ENCODE assay signal across 24 mouse cellular contexts in genomic region chr12:34797389-34797788, GRCm38 (mm10).
DNase-seq lines count a peak whose midpoint lies in the region; ATAC-seq and TF ChIP-seq lines count a peak whose summit lies in the region.
"Had no signal": no experiment of that assay in that cellular context is flagged by ENCODE, and none has a peak within 500 bp of the region (broad histone marks: within the 10 kb centered on the region; RNA-seq: fewer than 3 reads in every experiment).

No protein-coding gene starts in this region.

- H3K27ac ChIP-seq in forebrain, embryonic 13.5 days = 0 out of 2 replicates have a peak overlapping the region, but pooled peaks have one; percentile 10
- H3K27ac ChIP-seq in forebrain, embryonic 10.5 days = no peak overlapping the region
- no peak overlapping the region for H3K27ac ChIP-seq in lung, postnatal 0 days (ENCODE audit: low read length)
- H3K27ac ChIP-seq: embryonic facial prominence, embryonic 12.5 days; forebrain, embryonic 12.5 days; heart, embryonic 10.5 days; heart, embryonic 15.5 days; hindbrain, embryonic 12.5 days had no signal

- H3K27me3 ChIP-seq in forebrain, embryonic 13.5 days = no peaks in the 10 kb centered on the region
- no peaks in the 10 kb centered on the region for H3K27me3 ChIP-seq in forebrain, embryonic 10.5 days (ENCODE audit: poor library complexity, severe bottlenecking)
- H3K27me3 ChIP-seq in lung, postnatal 0 days (replicated peaks; ENCODE audit: insufficient read depth, low read length) = no peaks in the 10 kb centered on the region
- H3K27me3 ChIP-seq: embryonic facial prominence, embryonic 12.5 days; forebrain, embryonic 12.5 days; heart, embryonic 15.5 days; hindbrain, embryonic 12.5 days had no signal

- H3K9ac ChIP-seq in forebrain, embryonic 13.5 days = no peak overlapping the region
- no peak overlapping the region for H3K9ac ChIP-seq in lung, postnatal 0 days (replicated peaks; ENCODE audit: low read depth)
- H3K9ac ChIP-seq: embryonic facial prominence, embryonic 12.5 days; forebrain, embryonic 12.5 days; heart, embryonic 15.5 days; hindbrain, embryonic 12.5 days had no signal

- no peak for ATAC-seq in forebrain, embryonic 13.5 days
- ATAC-seq in lung, postnatal 0 days = no peak
- ATAC-seq: CD4-positive, CD25-positive, alpha-beta regulatory T cell, adult 4 months; hindbrain, embryonic 16.5 days; inflammation-experienced regulatory T-cells, adult 6 months had no signal

- no peaks in the 10 kb centered on the region for H3K9me3 ChIP-seq in forebrain, embryonic 13.5 days (replicated peaks)
- no peaks in the 10 kb centered on the region for H3K9me3 ChIP-seq in forebrain, embryonic 10.5 days
- no peaks in the 10 kb centered on the region for H3K9me3 ChIP-seq in lung, postnatal 0 days (ENCODE audit: low read length)
- H3K9me3 ChIP-seq: embryonic facial prominence, embryonic 12.5 days; forebrain, embryonic 12.5 days; heart, embryonic 10.5 days; heart, embryonic 15.5 days; hindbrain, embryonic 12.5 days had no signal

- TF ChIP-seq EP300 in lung, postnatal 0 days (IDR thresholded peaks at IDR 0.05) = peak; percentile 46; the same call in 1 of the 2 replicates

- H3K4me3 ChIP-seq in forebrain, embryonic 13.5 days = no peak overlapping the region
- H3K4me3 ChIP-seq in forebrain, embryonic 10.5 days = no peak overlapping the region
- H3K4me3 ChIP-seq in lung, postnatal 0 days (ENCODE audit: low read depth, low read length) = no peak overlapping the region
- no peak overlapping the region for H3K4me3 ChIP-seq in lung, adult 2 months (replicated peaks; ENCODE audit: extremely low read depth, low read depth, low read length)
- H3K4me3 ChIP-seq: embryonic facial prominence, embryonic 12.5 days; forebrain, embryonic 12.5 days; heart, embryonic 10.5 days; heart, embryonic 15.5 days; hindbrain, embryonic 12.5 days had no signal

- 0 out of 2 replicates have a peak, but pooled peaks cover under 1% of the 10 kb centered on the region for H3K4me1 ChIP-seq in forebrain, embryonic 13.5 days
- 0 out of 2 replicates have a peak, but pooled peaks cover 3% of the 10 kb centered on the region for H3K4me1 ChIP-seq in forebrain, embryonic 10.5 days
- peaks cover 8% of the 10 kb centered on the region; the same call in 1 of the 2 replicates for H3K4me1 ChIP-seq in lung, postnatal 0 days (ENCODE audit: insufficient read depth, low read depth, low read length)
- H3K4me1 ChIP-seq in lung, adult 2 months (ENCODE audit: control insufficient read depth, insufficient read depth, low read length) = peaks cover 8% of the 10 kb centered on the region
- H3K4me1 ChIP-seq: forebrain, embryonic 12.5 days; heart, embryonic 10.5 days; hindbrain, embryonic 12.5 days had no signal

- WGBS in forebrain, embryonic 13.5 days = 61% methylated on average over 2 of the region's 2 CpGs
- WGBS in forebrain, embryonic 10.5 days = 77% methylated on average over 2 of the region's 2 CpGs
- 45% methylated on average over 2 of the region's 2 CpGs for WGBS in lung, postnatal 0 days
- WGBS in lung, adult 2 months = 43% methylated on average over 2 of the region's 2 CpGs

- H3K4me2 ChIP-seq in forebrain, embryonic 13.5 days = no peak overlapping the region
- no peak overlapping the region for H3K4me2 ChIP-seq in lung, postnatal 0 days (replicated peaks; ENCODE audit: low read depth, low read length)
- H3K4me2 ChIP-seq: embryonic facial prominence, embryonic 12.5 days; forebrain, embryonic 12.5 days; heart, embryonic 15.5 days; hindbrain, embryonic 12.5 days had no signal

- intact Hi-C loops in gastrocnemius, postnatal 14 days (cut with DNase I; ENCODE audit: low total_unique reads) = no loop called here

- TF ChIP-seq CTCF in lung, postnatal 0 days (IDR thresholded peaks at IDR 0.05) = no peak
- no peak for TF ChIP-seq CTCF in lung, adult 2 months (IDR thresholded peaks at IDR 0.05; ENCODE audit: insufficient read depth, low read length)
- no peak for TF ChIP-seq CTCF in brain, embryonic 14.5 days (IDR thresholded peaks at IDR 0.05; ENCODE audit: borderline replicate concordance, extremely low read depth, insufficient read depth, insufficient read length)

- no peaks in the 10 kb centered on the region for H3K36me3 ChIP-seq in forebrain, embryonic 13.5 days (ENCODE audit: poor library complexity, severe bottlenecking)
- H3K36me3 ChIP-seq in forebrain, embryonic 10.5 days (replicated peaks) = no peaks in the 10 kb centered on the region
- H3K36me3 ChIP-seq in lung, postnatal 0 days (ENCODE audit: insufficient read depth, low read length) = no peaks in the 10 kb centered on the region
- H3K36me3 ChIP-seq: embryonic facial prominence, embryonic 12.5 days; forebrain, embryonic 12.5 days; G1E; heart, embryonic 10.5 days; heart, embryonic 15.5 days; hindbrain, embryonic 12.5 days had no signal

- DNase-seq in forebrain, embryonic 10.5 days (ENCODE audit: extremely low spot score, low spot score) = no peak
- peak; percentile 51 for DNase-seq in heart, adult 8-10 months (ENCODE audit: low spot score)
- DNase-seq in heart, adult 11 months = no peak
- peak; percentile 52 for DNase-seq in lung, postnatal 0 days (ENCODE audit: low spot score)
- DNase-seq in lung, adult 2 months = no peak
- peak; percentile 36 for DNase-seq in brain, embryonic 14.5 days (ENCODE audit: low read depth)
- DNase-seq in gastrocnemius, postnatal 14 days = no peak
- DNase-seq: adrenal gland, adult 8-10 months; adrenal gland, postnatal 36 days; B cell, adult 2 months; cerebellum, adult 11-12 months; cerebellum, adult 9-10 months; cerebellum, postnatal 25 days; heart, postnatal 36 days had no signal

- TF ChIP-seq POLR2A in lung, adult 2 months (IDR thresholded peaks at IDR 0.05; ENCODE audit: borderline replicate concordance, extremely low read depth, low read depth, low read length) = no peak
- TF ChIP-seq POLR2A in brain, embryonic 14.5 days (IDR thresholded peaks at IDR 0.05; ENCODE audit: borderline replicate concordance, extremely low read depth, insufficient read depth, insufficient read length, poor library complexity, severe bottlenecking) = no peak

Comparison
In these comparisons a context has a peak if more than half of its experiments do, and no peak if none do; other contexts are left out.
1. DNase-seq: peak in heart, adult 8-10 months (single experiment), lung, postnatal 0 days (single experiment) and brain, embryonic 14.5 days (single experiment); none in forebrain, embryonic 10.5 days (single experiment), heart, adult 11 months (single experiment), lung, adult 2 months (single experiment) and gastrocnemius, postnatal 14 days (single experiment).